Mouse (Mus musculus) limb, embryonic 10.5 days (tissue): ENCODE data around the gene Arhgap15. TPM values are rescaled to one million over a fixed set of nuclear protein-coding genes. Genes with fewer than 3 reads are reported as not detected.

Source experiments
- DNase-seq: peaks from one replicate; pipeline ENCODE4 v3.0.0-alpha.2; 2017; ENCODE audit warnings: low spot score
- H3K27ac ChIP-seq: fragments of 300-500 bp; sonication (generic); 2 replicates; pipeline ENCODE4 v1.5.1; 2016; ENCODE audit warnings: mild to moderate bottlenecking
- H3K27me3 ChIP-seq: fragments of 300-500 bp; sonication (generic); 2 replicates; pipeline ENCODE4 v1.6.1; 2016; ENCODE audit warnings: low read depth, mild to moderate bottlenecking; ENCODE audit not compliant: poor library complexity, severe bottlenecking
- H3K36me3 ChIP-seq: fragments of 300-500 bp; sonication (generic); 2 replicates; pipeline ENCODE4 v1.6.1; 2016; ENCODE audit warnings: mild to moderate bottlenecking, moderate library complexity
- H3K4me1 ChIP-seq: fragments of 300-500 bp; sonication (generic); 2 replicates; pipeline ENCODE4 v1.6.1; 2016
- H3K4me3 ChIP-seq: fragments of 300-500 bp; sonication (generic); 2 replicates; pipeline ENCODE4 v1.5.1; 2016; ENCODE audit warnings: mild to moderate bottlenecking, moderate library complexity
- H3K9me3 ChIP-seq: fragments of 300-500 bp; sonication (generic); replicated peaks from 2 replicates; pipeline ENCODE4 v1.6.1; 2016; ENCODE audit warnings: mild to moderate bottlenecking
- WGBS: fragments of 180-500 bp; shearing (Covaris S2); methylation state at CpG from one replicate; pipeline ENCODE4 v1.1.7; 2016; 5-methylcytosine and 5-hydroxymethylcytosine counted together
- polyA plus RNA-seq: library from polyadenylated mRNA; unstranded; fragments of >200 nt; fragmentation: Nextera tagmentation; extraction: Ambion mirVana; gene quantifications from 2 replicates; pipeline ENCODE4 v1.2.1, GENCODE M21; 2016

Arhgap15 gene
- polyA plus RNA-seq, 1 experiment from 2014 or later, result 0.23 TPM

- no peaks in the 10 kb centered on the region for H3K36me3 ChIP-seq
- no peaks in the 10 kb centered on the region for H3K9me3 ChIP-seq
- 83% methylated on average over 1 of the region's 1 CpGs for WGBS
- H3K27me3 ChIP-seq, result no peaks in the 10 kb centered on the region
- H3K4me1 ChIP-seq, result no peaks in the 10 kb centered on the region
- H3K27ac ChIP-seq, result no peak overlapping the region
- H3K4me3 ChIP-seq, result no peak overlapping the region
- no peak for DNase-seq
Measured at GRCm38 (mm10) chr2:44234856-44235255, 486.2 kb downstream of the Arhgap15 start.

- Histone ChIP-seq H3K4me1 (no peaks in the 10 kb centered on the region), H3K27me3 (no peaks in the 10 kb centered on the region), H3K4me3 (no peak overlapping the region), H3K9me3 (no peaks in the 10 kb centered on the region), H3K36me3 (no peaks in the 10 kb centered on the region), H3K27ac (no peak overlapping the region)
- WGBS, result 89% methylated on average over 7 of the region's 7 CpGs
- DNase-seq, result no peak
Measured at GRCm38 (mm10) chr2:44241657-44242454, 493.2 kb downstream of the Arhgap15 start.

- Histone ChIP-seq H3K27me3 (no peaks in the 10 kb centered on the region), H3K36me3 (no peaks in the 10 kb centered on the region), H3K27ac (no peak overlapping the region), H3K4me3 (no peak overlapping the region), H3K9me3 (no peaks in the 10 kb centered on the region), H3K4me1 (no peaks in the 10 kb centered on the region)
- DNase-seq, result no peak
- WGBS, result 93% methylated on average over 15 of the region's 15 CpGs
Measured at GRCm38 (mm10) chr2:44242628-44243255, 494.1 kb downstream of the Arhgap15 start.

DNA sequence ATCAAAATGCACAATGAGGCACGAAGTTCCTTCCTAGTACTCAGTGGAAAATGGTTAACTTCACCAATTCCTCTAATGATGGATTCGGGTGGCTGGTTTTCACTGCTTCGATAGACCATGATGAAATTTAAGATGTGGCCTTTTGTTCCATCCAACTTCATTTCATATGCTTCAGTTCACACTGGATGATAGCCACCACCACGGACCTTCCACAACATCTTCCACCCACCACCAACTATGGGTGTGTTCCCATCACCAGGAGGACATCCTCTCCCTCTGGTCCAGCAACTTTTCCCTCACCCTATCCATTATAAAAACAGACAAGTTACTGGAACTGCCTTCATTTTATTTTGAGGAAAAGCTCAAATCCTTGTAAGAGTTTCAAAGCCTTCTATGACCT lies 506.7 kb downstream of the Arhgap15 start:
- H3K4me1 ChIP-seq, result no peaks in the 10 kb centered on the region
- no peak for DNase-seq
- no peaks in the 10 kb centered on the region for H3K9me3 ChIP-seq
- no peaks in the 10 kb centered on the region for H3K36me3 ChIP-seq
- no peaks in the 10 kb centered on the region for H3K27me3 ChIP-seq
- H3K4me3 ChIP-seq, result no peak overlapping the region
- H3K27ac ChIP-seq, result no peak overlapping the region
- 90% methylated on average over 4 of the region's 4 CpGs for WGBS

DNA sequence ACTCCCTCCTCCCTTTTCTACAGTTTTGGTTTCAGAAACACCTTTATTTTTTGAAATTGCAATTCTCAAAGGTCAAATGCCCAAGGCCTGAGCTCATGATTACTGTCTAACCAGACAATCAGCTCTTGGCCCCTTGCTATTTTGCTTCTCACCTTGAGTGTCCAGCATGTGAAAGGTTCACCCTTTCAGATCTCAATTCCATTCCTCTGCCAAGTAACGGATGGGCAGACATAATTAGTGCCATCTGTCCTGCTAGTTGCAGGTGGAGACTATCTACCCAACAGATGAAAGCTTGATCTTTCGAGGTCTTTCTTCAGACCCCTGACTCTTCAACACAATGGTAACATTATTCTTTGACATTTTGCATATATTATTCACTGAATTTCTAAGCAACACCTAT lies 509.3 kb downstream of the Arhgap15 start:
- no peak for DNase-seq
- H3K27me3 ChIP-seq, result no peaks in the 10 kb centered on the region
- H3K4me3 ChIP-seq, result no peak overlapping the region
- H3K36me3 ChIP-seq, result no peaks in the 10 kb centered on the region
- H3K27ac ChIP-seq, result no peak overlapping the region
- H3K9me3 ChIP-seq, result no peaks in the 10 kb centered on the region
- H3K4me1 ChIP-seq, result no peaks in the 10 kb centered on the region
- WGBS, result 67% methylated on average over 2 of the region's 2 CpGs

DNA sequence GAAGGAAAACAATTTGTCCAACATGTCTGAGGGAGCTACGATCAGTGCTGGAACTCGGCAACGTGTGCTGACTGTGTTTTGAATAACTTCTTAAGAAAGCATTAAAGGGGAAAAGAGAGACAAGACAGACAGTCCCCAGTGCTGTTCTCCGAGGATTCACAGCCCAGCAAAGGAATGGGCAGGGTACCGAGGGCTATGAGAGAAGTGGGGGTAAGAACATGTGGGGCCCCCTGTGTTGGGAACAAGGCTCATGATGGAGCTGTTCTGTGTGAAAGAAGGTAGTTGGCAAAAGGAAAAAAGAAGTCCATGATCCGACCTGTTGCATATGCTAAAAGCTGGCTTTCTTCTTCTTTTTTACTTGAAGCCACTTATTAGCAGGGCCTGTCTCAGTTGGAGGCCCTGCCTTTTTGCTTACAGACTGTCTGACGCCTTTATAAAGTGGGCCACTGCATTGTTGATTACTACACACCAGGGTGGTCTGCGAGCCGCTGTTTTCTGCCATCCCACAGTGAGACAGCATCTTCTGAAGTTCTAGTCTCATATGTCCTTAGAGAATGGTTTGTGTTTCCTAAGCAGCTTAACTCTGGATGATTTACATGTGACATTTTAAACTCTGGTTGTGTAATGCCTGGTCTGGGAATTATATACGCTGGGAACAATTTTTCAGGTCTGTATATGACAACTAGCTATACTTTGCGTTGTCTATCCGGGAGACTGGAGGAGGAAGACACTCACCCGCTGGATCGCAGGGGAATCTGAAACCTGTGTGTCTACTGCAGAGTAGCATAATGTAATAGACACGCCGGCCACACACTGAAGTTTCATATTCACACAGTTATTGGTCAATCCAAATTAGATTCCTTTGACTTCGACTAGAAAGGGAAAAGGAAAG lies 523.1 kb downstream of the Arhgap15 start:
- no peak for DNase-seq
- peak overlapping the region; percentile 1; the same call in 1 of the 2 replicates for H3K27ac ChIP-seq
- H3K27me3 ChIP-seq, result no peaks in the 10 kb centered on the region
- no peak overlapping the region for H3K4me3 ChIP-seq
- H3K36me3 ChIP-seq, result no peaks in the 10 kb centered on the region
- no peaks in the 10 kb centered on the region for H3K9me3 ChIP-seq
- 67% methylated on average over 17 of the region's 17 CpGs for WGBS
- H3K4me1 ChIP-seq, result peaks cover 12% of the 10 kb centered on the region

- H3K4me3 ChIP-seq, result no peak overlapping the region
- H3K36me3 ChIP-seq, result no peaks in the 10 kb centered on the region
- H3K4me1 ChIP-seq, result peaks cover 12% of the 10 kb centered on the region
- H3K9me3 ChIP-seq, result no peaks in the 10 kb centered on the region
- WGBS, result 79% methylated on average over 13 of the region's 13 CpGs
- no peaks in the 10 kb centered on the region for H3K27me3 ChIP-seq
- H3K27ac ChIP-seq, result no peak overlapping the region
- no peak for DNase-seq
Measured at GRCm38 (mm10) chr2:44272606-44273005, 524.0 kb downstream of the Arhgap15 start.

DNA sequence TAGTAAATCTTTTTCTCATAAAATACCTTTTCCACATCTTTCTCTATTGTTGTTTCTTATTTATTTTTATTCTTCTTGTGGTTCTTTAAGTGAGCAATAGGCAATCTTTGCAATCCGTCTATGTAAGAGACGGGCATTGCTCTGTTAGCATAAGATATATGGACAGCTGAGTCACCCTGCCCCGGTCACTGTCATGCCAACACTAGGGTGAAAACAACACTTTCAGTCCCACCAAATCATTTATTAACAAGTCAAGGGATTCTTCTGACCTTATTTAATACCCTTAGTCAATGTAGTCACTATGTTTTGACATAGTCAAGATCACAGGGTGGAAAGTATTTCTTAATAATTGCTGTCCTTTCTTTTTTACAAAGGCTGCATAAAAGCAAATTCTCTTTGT lies 525.8 kb downstream of the Arhgap15 start:
- no peaks in the 10 kb centered on the region for H3K9me3 ChIP-seq
- WGBS, result 95% methylated on average over 3 of the region's 3 CpGs
- no peak for DNase-seq
- H3K4me1 ChIP-seq, result peaks cover 12% of the 10 kb centered on the region
- no peaks in the 10 kb centered on the region for H3K27me3 ChIP-seq
- H3K4me3 ChIP-seq, result no peak overlapping the region
- no peaks in the 10 kb centered on the region for H3K36me3 ChIP-seq
- H3K27ac ChIP-seq, result no peak overlapping the region

DNA sequence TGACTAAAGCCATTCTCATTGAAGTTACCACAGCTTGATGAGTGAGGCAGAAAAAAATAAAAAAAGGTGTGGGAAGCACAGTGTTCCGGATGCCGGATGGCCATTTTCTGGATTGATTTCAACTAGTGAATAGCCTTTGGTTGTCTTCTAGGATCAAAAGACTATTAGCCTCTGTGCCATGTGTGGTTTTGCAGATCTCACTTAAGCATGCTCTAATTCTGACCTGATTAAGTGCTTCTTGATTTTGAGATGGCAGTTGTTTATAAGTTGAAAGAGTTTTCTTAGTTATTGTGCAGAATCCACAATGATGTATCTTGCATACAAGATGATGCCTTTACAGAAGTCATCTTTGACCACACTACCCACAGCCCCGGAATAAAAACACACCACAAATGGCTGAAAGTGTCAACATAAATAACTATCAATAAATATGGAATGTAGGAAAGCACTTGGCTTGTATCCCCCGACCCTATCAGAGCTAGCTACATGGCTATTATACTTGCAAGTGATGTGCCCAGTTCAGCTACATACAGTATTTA lies 537.6 kb downstream of the Arhgap15 start:
- Histone ChIP-seq H3K27ac (no peak overlapping the region), H3K27me3 (no peaks in the 10 kb centered on the region), H3K4me1 (no peaks in the 10 kb centered on the region), H3K4me3 (no peak overlapping the region), H3K36me3 (no peaks in the 10 kb centered on the region), H3K9me3 (no peaks in the 10 kb centered on the region)
- DNase-seq, result no peak
- 89% methylated on average over 4 of the region's 4 CpGs for WGBS

GRCm38 (mm10) chr2:44299156-44299555 lies 550.5 kb downstream of the Arhgap15 start:
- DNase-seq, result no peak
- H3K4me3 ChIP-seq, result no peak overlapping the region
- no peak overlapping the region for H3K27ac ChIP-seq
- H3K36me3 ChIP-seq, result no peaks in the 10 kb centered on the region
- no peaks in the 10 kb centered on the region for H3K27me3 ChIP-seq
- 87% methylated on average over 3 of the region's 3 CpGs for WGBS
- no peaks in the 10 kb centered on the region for H3K9me3 ChIP-seq
- no peaks in the 10 kb centered on the region for H3K4me1 ChIP-seq

GRCm38 (mm10) chr2:44299909-44300308 lies 551.3 kb downstream of the Arhgap15 start:
- H3K27me3 ChIP-seq, result no peaks in the 10 kb centered on the region
- no peaks in the 10 kb centered on the region for H3K9me3 ChIP-seq
- no peaks in the 10 kb centered on the region for H3K36me3 ChIP-seq
- 58% methylated on average over 5 of the region's 5 CpGs for WGBS
- DNase-seq, result no peak
- H3K27ac ChIP-seq, result no peak overlapping the region
- no peak overlapping the region for H3K4me3 ChIP-seq
- H3K4me1 ChIP-seq, result peaks cover 7% of the 10 kb centered on the region

GRCm38 (mm10) chr2:44300466-44300865 lies 551.8 kb downstream of the Arhgap15 start:
- H3K4me1 ChIP-seq, result peaks cover 12% of the 10 kb centered on the region
- H3K36me3 ChIP-seq, result no peaks in the 10 kb centered on the region
- no peak overlapping the region for H3K27ac ChIP-seq
- H3K27me3 ChIP-seq, result no peaks in the 10 kb centered on the region
- DNase-seq, result no peak
- H3K4me3 ChIP-seq, result no peak overlapping the region
- no peaks in the 10 kb centered on the region for H3K9me3 ChIP-seq
- WGBS, result 50% methylated on average over 6 of the region's 6 CpGs
